Mouse (Mus musculus): ENCODE measurements around the gene Fgfr2. TPM values are rescaled to one million over a fixed set of nuclear protein-coding genes. Genes with fewer than 3 reads are reported as not detected.

The Fgfr2 gene
- total and polyA plus RNA-seq, 2 experiments from 2014 or later, result 12.1 to 32.6 TPM

GRCm38 (mm10) chr7:132999061-132999460 lies 124.1 kb downstream of the Fgfr2 start:
- DNase-seq (ENCODE audit: low spot score), result no peak
- ATAC-seq (ENCODE audit: low FRiP score), result no peak
- Histone ChIP-seq H3K4me2 (ENCODE audit: low read depth, low read length, poor library complexity, severe bottlenecking) (no peak overlapping the region), H3K27me3 (ENCODE audit: insufficient read depth, low read length) (no peaks in the 10 kb centered on the region), H3K36me3 (ENCODE audit: insufficient read depth, low read length) (peaks cover 21% of the 10 kb centered on the region), H3K9me3 (ENCODE audit: low read length) (no peaks in the 10 kb centered on the region), H3K4me1 (ENCODE audit: insufficient read depth, low read length) (peaks cover 3% of the 10 kb centered on the region; the same call in 1 of the 2 replicates), H3K27ac (ENCODE audit: low read depth, low read length) (no peak overlapping the region), H3K9ac (replicated peaks; ENCODE audit: low read length, poor library complexity, severe bottlenecking) (no peak overlapping the region), H3K4me3 (ENCODE audit: low read depth, low read length) (no peak overlapping the region)
- WGBS, result 98% methylated on average over 11 of the region's 11 CpGs
- no peak for TF ChIP-seq CTCF (IDR thresholded peaks at IDR 0.05)

GRCm38 (mm10) chr7:132998639-132999038 lies 124.5 kb downstream of the Fgfr2 start:
- no peaks in the 10 kb centered on the region for H3K9me3 ChIP-seq (ENCODE audit: low read length)
- TF ChIP-seq CTCF (IDR thresholded peaks at IDR 0.05), result no peak
- DNase-seq (ENCODE audit: low spot score) (no peak), ATAC-seq (ENCODE audit: low FRiP score) (no peak)
- H3K9ac ChIP-seq (replicated peaks; ENCODE audit: low read length, poor library complexity, severe bottlenecking), result no peak overlapping the region
- H3K4me3 ChIP-seq (ENCODE audit: low read depth, low read length), result no peak overlapping the region
- H3K27me3 ChIP-seq (ENCODE audit: insufficient read depth, low read length), result no peaks in the 10 kb centered on the region
- H3K4me1 ChIP-seq (ENCODE audit: insufficient read depth, low read length), result peaks cover 5% of the 10 kb centered on the region; the same call in 1 of the 2 replicates
- H3K27ac ChIP-seq (ENCODE audit: low read depth, low read length), result no peak overlapping the region
- peaks cover 21% of the 10 kb centered on the region for H3K36me3 ChIP-seq (ENCODE audit: insufficient read depth, low read length)
- no peak overlapping the region for H3K4me2 ChIP-seq (ENCODE audit: low read depth, low read length, poor library complexity, severe bottlenecking)
- WGBS, result 95% methylated on average over 12 of the region's 12 CpGs

GRCm38 (mm10) chr7:132996391-132996790 lies 126.8 kb downstream of the Fgfr2 start:
- H3K4me3 ChIP-seq (ENCODE audit: low read depth, low read length), result no peak overlapping the region
- 0 out of 2 replicates have a peak, but pooled peaks cover 5% of the 10 kb centered on the region for H3K4me1 ChIP-seq (ENCODE audit: insufficient read depth, low read length)
- WGBS, result 90% methylated on average over 5 of the region's 5 CpGs
- peak; percentile 72 for TF ChIP-seq CTCF (IDR thresholded peaks at IDR 0.05)
- peak; percentile 51 for DNase-seq (ENCODE audit: low spot score)
- H3K4me2 ChIP-seq (ENCODE audit: low read depth, low read length, poor library complexity, severe bottlenecking), result no peak overlapping the region
- ATAC-seq (ENCODE audit: low FRiP score), result 0 out of 2 replicates have a peak, but pooled peaks have one; percentile 24
- H3K9me3 ChIP-seq (ENCODE audit: low read length), result no peaks in the 10 kb centered on the region
- peaks cover 21% of the 10 kb centered on the region for H3K36me3 ChIP-seq (ENCODE audit: insufficient read depth, low read length)
- H3K27me3 ChIP-seq (ENCODE audit: insufficient read depth, low read length), result no peaks in the 10 kb centered on the region
- no peak overlapping the region for H3K9ac ChIP-seq (replicated peaks; ENCODE audit: low read length, poor library complexity, severe bottlenecking)
- no peak overlapping the region for H3K27ac ChIP-seq (ENCODE audit: low read depth, low read length)

GRCm38 (mm10) chr7:132994628-132995191 lies 128.4 kb downstream of the Fgfr2 start:
- WGBS, result 44% methylated on average over 6 of the region's 6 CpGs
- peaks cover 25% of the 10 kb centered on the region for H3K36me3 ChIP-seq (ENCODE audit: insufficient read depth, low read length)

GRCm38 (mm10) chr7:132994120-132994519 lies 129.0 kb downstream of the Fgfr2 start:
- no peak for DNase-seq (ENCODE audit: low spot score)
- peak; percentile 58 for TF ChIP-seq CTCF (IDR thresholded peaks at IDR 0.05)
- peaks cover 23% of the 10 kb centered on the region for H3K36me3 ChIP-seq (ENCODE audit: insufficient read depth, low read length)
- 0 out of 2 replicates have a peak, but pooled peaks cover 5% of the 10 kb centered on the region for H3K4me1 ChIP-seq (ENCODE audit: insufficient read depth, low read length)
- 0 out of 2 replicates have a peak overlapping the region, but pooled peaks have one; percentile 18 for H3K27ac ChIP-seq (ENCODE audit: low read depth, low read length)
- no peak for ATAC-seq (ENCODE audit: low FRiP score)
- no peak overlapping the region for H3K9ac ChIP-seq (replicated peaks; ENCODE audit: low read length, poor library complexity, severe bottlenecking)
- H3K4me3 ChIP-seq (ENCODE audit: low read depth, low read length), result no peak overlapping the region
- 88% methylated on average over 8 of the region's 8 CpGs for WGBS
- no peak overlapping the region for H3K4me2 ChIP-seq (ENCODE audit: low read depth, low read length, poor library complexity, severe bottlenecking)
- H3K27me3 ChIP-seq (ENCODE audit: insufficient read depth, low read length), result no peaks in the 10 kb centered on the region
- no peaks in the 10 kb centered on the region for H3K9me3 ChIP-seq (ENCODE audit: low read length)

More at GRCm38 (mm10) chr7:132994628-132995191, 128.4 kb downstream of the Fgfr2 start:
- no peaks in the 10 kb centered on the region for H3K9me3 ChIP-seq (ENCODE audit: low read length)
- H3K4me1 ChIP-seq (ENCODE audit: insufficient read depth, low read length), result 0 out of 2 replicates have a peak, but pooled peaks cover 5% of the 10 kb centered on the region
- no peak for TF ChIP-seq CTCF (IDR thresholded peaks at IDR 0.05)
- H3K9ac ChIP-seq (replicated peaks; ENCODE audit: low read length, poor library complexity, severe bottlenecking), result no peak overlapping the region
- H3K4me3 ChIP-seq (ENCODE audit: low read depth, low read length), result no peak overlapping the region
- 0 out of 2 replicates have a peak overlapping the region, but pooled peaks have one; percentile 18 for H3K27ac ChIP-seq (ENCODE audit: low read depth, low read length)
- DNase-seq (ENCODE audit: low spot score) (peak; percentile 28), ATAC-seq (ENCODE audit: low FRiP score) (no peak)
- no peak overlapping the region for H3K4me2 ChIP-seq (ENCODE audit: low read depth, low read length, poor library complexity, severe bottlenecking)
- no peaks in the 10 kb centered on the region for H3K27me3 ChIP-seq (ENCODE audit: insufficient read depth, low read length)

- DNase-seq (ENCODE audit: low spot score), result no peak
- no peak overlapping the region for H3K27ac ChIP-seq (ENCODE audit: low read depth, low read length)
- H3K36me3 ChIP-seq (ENCODE audit: insufficient read depth, low read length), result peaks cover 22% of the 10 kb centered on the region
- no peaks in the 10 kb centered on the region for H3K9me3 ChIP-seq (ENCODE audit: low read length)
- H3K4me1 ChIP-seq (ENCODE audit: insufficient read depth, low read length), result 0 out of 2 replicates have a peak, but pooled peaks cover 5% of the 10 kb centered on the region
- H3K9ac ChIP-seq (replicated peaks; ENCODE audit: low read length, poor library complexity, severe bottlenecking), result no peak overlapping the region
- ATAC-seq (ENCODE audit: low FRiP score), result no peak
- H3K4me2 ChIP-seq (ENCODE audit: low read depth, low read length, poor library complexity, severe bottlenecking), result no peak overlapping the region
- H3K27me3 ChIP-seq (ENCODE audit: insufficient read depth, low read length), result no peaks in the 10 kb centered on the region
- H3K4me3 ChIP-seq (ENCODE audit: low read depth, low read length), result no peak overlapping the region
- TF ChIP-seq CTCF (IDR thresholded peaks at IDR 0.05), result no peak
- 91% methylated on average over 9 of the region's 9 CpGs for WGBS
These were observed 130.1 kb downstream of the Fgfr2 start for GRCm38 (mm10) chr7:132992967-132993615.

All from midbrain, postnatal 0 days (tissue).